Mouse (Mus musculus) gastrocnemius, postnatal 4 days (tissue): ENCODE measurements around the gene Armcx1. TPM values are rescaled to one million over a fixed set of nuclear protein-coding genes. Genes with fewer than 3 reads are reported as not detected.
"Not testable (repeated sequence)": the region's sequence is repeated elsewhere in the genome, so short reads cannot be mapped to it uniquely, and the experiment has no call there.

Source experiments
- DNase-seq, 2 experiments: peaks; one replicate each; pipeline ENCODE4 v3.0.0; 2021 to 2022; ENCODE audit warnings: low spot score in 2 of 2, mixed read lengths in 2 of 2
- long read RNA-seq, 2 experiments: library from polyadenylated mRNA; stranded (forward); transcript quantifications; one replicate each; pipeline ENCODE4 v2.0.0; 2021
- total RNA-seq, 2 experiments: library from RNA; stranded (reverse); gene quantifications; 2 replicates each; pipeline ENCODE4 v1.2.3; 2021

Gene Armcx1
- total RNA-seq = 10 to 100 TPM; 22.0 to 25.5 TPM
- long read RNA-seq, experiment 1, partial matches to known transcripts = 4 of 24 reads
- long read RNA-seq, experiment 1, other reads (novel, unspliced or antisense) = 9 of 24 reads
- long read RNA-seq, experiment 2, transcript Armcx1-204 (4 exons, 2,085 nt) = major isoform, 5 of 21 reads
- long read RNA-seq, experiment 2, partial matches to known transcripts = 4 of 21 reads
- long read RNA-seq, experiment 2, other reads (novel, unspliced or antisense) = 7 of 21 reads

DNA sequence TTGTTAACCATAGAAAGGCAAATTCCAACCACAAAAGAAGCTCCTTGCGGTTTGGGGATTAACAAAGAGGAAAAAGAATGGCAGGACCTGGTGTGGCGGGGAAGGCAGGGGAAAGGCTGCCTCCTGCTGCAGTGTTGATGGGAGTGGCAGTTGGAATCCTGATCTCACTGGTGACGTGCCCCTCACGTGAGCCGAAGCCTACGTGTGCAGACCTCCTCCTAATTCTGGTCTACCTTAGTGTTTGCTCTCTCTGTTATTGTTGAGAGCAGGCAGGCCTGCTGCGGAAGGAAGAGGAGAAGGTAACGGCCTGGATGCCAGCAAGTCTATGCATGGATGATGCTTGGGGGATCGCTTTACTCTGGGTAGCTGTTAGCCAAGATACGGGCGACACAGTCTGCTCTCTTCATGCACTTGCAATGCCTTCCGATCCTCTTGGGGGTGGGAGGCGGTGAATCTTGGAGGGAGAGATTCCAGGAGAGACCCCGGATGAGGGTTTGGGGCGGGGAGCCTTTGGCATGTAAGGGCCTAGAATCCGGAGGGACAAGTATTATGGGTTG lies at the start of gene Armcx1:
Gene Armcx1, plus strand, starts transcription at position 212 of the 557 bp plus-strand sequence.
- peak in 1 of 2 experiments; percentile 50 for DNase-seq

DNA sequence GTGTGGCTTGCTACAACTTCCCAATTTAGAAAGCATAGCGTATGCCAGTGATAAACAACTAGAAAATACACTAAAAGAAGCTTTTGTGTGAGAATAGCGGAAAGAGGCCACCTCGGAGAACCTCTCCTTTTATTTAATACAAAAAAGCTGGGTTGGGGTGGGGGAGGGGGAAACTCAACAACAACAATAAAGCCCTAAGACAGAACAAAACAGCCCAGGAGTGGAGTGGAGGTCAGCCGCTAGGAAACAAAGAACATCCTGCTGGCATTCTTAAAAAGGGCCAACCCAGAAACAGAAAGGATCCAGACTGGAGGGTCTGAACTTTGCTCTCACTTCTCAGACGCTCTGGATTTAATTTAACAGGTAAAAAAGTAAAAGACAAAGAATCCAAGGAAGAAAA lies 42.7 kb upstream of the Armcx1 start:
- DNase-seq = no peak

GRCm38 (mm10) chrX:134675959-134676358 lies 41.8 kb upstream of the Armcx1 start:
- no peak for DNase-seq

DNA sequence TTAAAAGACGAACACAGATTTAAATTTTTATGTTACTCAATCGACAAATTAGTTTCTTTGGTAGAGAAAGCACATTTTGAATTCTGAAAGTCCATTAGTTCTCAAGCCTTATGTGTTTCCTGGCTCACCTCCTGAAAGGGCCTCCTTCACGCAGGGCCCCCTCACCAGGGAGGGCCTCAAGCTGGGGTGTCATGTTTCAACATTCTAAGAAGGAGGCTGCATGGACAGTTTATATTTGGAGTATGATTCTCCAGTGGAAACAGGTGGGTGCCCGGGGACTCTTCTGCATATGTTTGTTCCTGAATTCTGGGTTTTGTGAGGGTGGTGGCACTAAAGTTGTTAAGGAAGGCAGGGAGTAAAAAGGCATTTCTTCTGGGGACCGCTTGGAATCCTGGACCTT lies 32.8 kb upstream of the Armcx1 start:
- DNase-seq = peak in 1 of 2 experiments; percentile 15

- DNase-seq = peak; percentile 44 to 65
Measured at GRCm38 (mm10) chrX:134686267-134686666, 31.5 kb upstream of the Armcx1 start, which contains the start of gene Armcx4. Armcx4 (plus strand) TSS chrX:134686519.

- peak in 1 of 2 experiments; percentile 58 for DNase-seq
Measured at GRCm38 (mm10) chrX:134686739-134687171, 31.0 kb upstream of the Armcx1 start.

- no peak for DNase-seq
Measured at GRCm38 (mm10) chrX:134689676-134690075, 28.1 kb upstream of the Armcx1 start.

- no peak for DNase-seq
Measured at GRCm38 (mm10) chrX:134690871-134691539, 26.8 kb upstream of the Armcx1 start.

DNA sequence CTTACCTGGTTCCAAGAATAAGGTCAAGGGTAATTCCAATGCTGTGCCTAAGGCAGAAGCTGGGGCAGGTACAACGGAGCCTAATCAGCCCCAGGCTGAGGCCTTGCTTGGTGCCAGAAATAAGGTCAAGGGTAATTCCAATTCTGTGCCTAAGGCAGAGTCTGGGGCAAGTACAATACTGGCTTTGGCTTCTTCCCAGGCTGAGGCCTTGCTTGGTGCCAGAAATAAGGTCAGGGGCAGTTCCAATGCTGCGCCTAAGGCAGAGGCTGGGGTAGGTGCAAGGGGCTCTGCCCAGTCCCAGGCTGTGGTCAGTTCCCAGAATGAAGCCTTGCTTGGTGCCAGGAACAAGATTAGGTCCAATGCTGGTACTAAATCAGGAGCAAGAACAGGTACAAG lies 26.2 kb upstream of the Armcx1 start:
- DNase-seq = no peak

DNA sequence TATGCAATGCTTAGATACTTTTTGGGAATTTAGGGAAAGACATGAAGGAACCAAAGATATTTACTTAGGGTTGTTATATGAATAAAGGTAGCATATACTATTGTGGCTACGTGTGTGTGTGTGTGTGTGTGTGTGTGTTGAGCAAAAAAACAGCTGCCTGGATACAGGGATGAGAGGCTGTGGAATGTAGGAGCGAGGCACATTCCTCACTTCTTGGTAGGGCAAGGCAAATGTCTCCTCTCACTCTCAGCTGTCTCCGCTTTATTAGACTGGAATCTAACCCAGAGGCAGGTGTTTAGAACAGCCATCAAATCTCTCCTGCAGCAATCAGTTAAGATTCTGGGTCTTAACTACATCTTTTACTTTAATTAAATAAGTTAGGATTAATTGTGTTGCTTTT lies 900 bp upstream of the Armcx1 start:
- no peak for DNase-seq

- DNase-seq = peak in 1 of 2 experiments; percentile 68
Measured at GRCm38 (mm10) chrX:134718524-134718923, 761 bp downstream of the Armcx1 start.

GRCm38 (mm10) chrX:134723762-134724161 lies 6.0 kb downstream of the Armcx1 start:
- DNase-seq = not testable (repeated sequence)

DNA sequence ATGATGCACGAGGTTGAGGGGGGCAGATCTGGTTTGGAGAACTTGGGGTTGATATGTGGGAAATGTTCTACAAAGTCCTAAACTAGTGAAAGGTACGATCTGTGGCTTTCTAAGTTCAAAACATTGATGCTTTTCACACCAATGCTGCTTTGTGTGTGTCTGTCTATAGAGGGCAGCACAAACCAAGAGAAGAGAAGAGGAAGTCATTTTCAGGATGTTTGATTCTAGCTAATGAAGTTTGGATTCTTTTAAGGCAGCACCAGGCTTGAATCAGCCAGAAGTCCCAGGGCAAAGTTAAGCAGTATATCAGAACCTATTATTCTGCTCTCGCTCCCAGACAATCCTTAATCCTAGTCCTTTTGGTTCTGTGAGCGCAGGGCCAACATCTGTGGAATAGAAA lies 12.0 kb downstream of the Armcx1 start:
- DNase-seq = no peak

- no peak for DNase-seq
Measured at GRCm38 (mm10) chrX:134737796-134738195, 20.0 kb downstream of the Armcx1 start.

DNA sequence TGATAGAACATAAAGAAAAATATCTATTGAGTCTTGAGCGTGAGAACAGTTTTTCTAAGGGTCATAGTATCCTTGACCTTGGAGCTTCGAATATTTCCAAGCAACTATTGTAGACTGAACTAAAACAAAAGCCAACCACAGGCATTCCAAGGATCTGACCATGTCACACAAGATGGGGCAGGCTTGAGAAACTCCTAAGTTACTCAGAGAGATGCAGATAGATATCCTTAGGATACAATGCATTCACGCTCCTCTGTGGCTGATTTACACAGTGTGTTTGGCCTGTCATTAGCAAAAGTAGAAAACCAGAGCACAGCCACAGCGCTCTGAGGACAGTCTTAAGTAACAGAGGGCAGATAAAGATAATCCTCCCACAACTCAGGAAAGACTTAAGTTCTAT lies 21.4 kb downstream of the Armcx1 start:
- no peak for DNase-seq

DNA sequence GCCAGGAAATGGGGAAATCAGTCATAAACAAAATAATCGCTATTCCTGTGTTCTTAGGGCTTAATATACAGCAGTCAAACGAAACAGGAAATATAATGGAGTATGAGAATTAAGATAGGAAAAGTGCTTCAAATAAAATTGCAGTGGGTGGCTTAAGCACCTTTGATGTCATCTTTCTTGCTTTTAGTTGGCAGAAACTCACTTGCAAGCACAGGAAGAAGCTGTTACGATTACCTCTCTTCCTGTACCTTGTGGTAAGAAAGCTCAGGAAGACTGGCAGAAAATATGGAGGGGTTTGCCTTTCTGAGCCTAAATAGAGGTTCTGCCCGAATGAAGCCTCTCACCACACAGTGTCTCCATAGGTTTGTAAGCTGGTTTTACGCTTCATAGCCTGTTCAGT lies 24.1 kb downstream of the Armcx1 start:
- DNase-seq = no peak

DNA sequence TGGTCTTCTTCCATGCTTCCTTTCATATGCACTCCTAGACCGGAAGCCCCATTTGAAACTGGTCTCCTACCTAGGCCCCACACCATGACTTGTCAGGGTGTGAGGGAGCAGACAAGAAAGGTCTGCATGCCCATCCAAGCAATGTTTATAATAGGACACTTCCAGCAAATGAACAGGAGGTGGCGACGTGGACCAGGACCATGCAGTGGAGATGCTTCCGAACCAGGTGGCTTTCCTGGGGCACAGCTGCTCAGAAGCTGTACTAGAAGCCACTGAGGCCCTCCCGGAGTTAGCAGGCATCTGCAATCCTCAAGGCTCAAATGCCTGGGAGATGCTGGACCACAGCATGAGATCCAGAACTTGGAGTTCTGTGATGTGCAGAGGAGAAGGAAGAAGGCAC lies 28.7 kb downstream of the Armcx1 start:
- DNase-seq = peak in 1 of 2 experiments; percentile 21

GRCm38 (mm10) chrX:134750764-134751592 lies 33.2 kb downstream of the Armcx1 start, which contains the start of gene Armcx6:
Armcx6 (minus strand) TSS chrX:134751417.
- peak; percentile 35 to 69 for DNase-seq

DNA sequence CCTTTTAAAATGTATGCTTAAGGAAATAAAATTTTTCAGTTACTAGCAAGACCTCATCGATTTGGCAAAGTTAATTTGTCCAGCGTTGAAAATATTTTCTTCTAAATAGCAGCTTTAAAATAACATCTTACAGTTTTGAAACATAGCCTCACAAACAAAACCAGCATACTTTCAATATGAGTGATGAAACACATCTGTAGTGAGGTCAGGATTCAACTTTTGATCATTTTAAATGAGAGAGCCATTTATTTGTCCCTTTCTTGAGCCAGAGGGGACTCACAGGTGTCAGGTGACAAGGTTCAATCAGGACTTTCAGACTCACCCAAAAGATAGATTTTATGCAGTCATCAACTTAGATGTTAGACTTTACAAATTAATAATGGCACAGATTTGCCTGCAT lies 34.1 kb downstream of the Armcx1 start:
- no peak for DNase-seq

DNA sequence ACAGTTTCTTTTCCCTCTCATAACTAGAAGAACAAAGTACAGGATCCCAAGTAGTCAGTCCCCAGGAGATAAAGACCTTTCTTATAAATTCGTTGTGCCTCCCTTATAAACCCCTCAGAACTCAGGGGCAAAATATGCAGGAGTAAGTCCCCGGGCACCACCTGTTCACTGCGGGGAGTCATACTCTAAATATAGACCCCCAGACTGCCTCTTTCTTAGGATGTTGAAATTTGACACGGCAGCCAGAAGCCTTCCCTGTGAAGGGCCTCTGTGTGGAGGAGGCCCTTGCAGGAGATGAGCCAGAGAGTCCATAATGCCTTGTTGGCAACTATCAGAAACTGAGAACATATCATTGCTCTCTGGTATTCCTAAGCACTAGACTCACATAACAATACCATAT lies 34.8 kb downstream of the Armcx1 start:
- DNase-seq = no peak
